Mouse (Mus musculus) testis, adult 2 months (tissue): ENCODE measurements around the gene Atp7a.

ENCODE experiments used
- CTCF ChIP-seq: fragments of 200-500 bp; IDR thresholded peaks from 2 replicates; pipeline ENCODE4 v1.5.1; 2012; ENCODE audit warnings: low read depth, mild to moderate bottlenecking, inconsistent platforms, low read length, moderate library complexity; ENCODE audit not compliant: control insufficient read depth, insufficient read depth, insufficient replicate concordance
- POLR2A ChIP-seq: fragments of 200-500 bp; IDR thresholded peaks from 2 replicates; pipeline ENCODE4 v1.6.1; 2012; ENCODE audit warnings: low read depth, mild to moderate bottlenecking, inconsistent platforms, low read length, moderate library complexity; ENCODE audit not compliant: control insufficient read depth

GRCm38 (mm10) chrX:106048191-106048590 is 21.1 kb downstream of the Atp7a start:
- TF ChIP-seq CTCF: no peak
- no peak for TF ChIP-seq POLR2A
